Mouse (Mus musculus): ENCODE data around the gene Pla1a. TPM values are rescaled to one million over a fixed set of nuclear protein-coding genes. Genes with fewer than 3 reads are reported as not detected.
A peak's percentile ranks its signal among the peaks of the same experiment; 100 is the strongest.

Gene Pla1a
- polyA plus RNA-seq, 1 experiment from 2014 or later = 0.81 TPM

DNA sequence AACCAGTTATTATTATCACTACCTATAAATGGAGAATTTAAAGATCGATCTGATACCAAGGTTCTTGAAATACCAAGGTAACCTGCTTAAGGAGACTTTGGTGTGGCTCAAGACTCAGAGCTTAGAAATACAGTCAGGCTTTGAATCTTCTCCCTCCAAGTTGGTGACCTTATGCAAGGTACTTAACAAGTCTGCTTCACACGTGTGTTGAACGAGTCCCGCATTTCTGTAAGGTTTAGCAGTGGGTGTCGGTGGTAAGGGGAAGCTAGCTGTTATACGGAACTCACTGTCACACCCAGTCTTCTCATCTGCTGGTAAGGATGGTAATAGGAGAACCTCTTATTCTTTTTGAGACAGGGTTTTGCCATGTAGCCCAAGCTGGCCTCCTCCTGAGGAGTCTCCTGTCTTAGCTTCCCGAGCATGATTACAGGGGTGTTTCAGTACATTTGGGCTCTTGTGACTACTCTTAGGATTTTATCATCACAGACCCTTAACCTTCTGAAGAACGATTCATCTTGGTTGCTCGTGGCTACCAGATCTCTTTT, 84.7 kb downstream of the Pla1a start:
- no peak overlapping the region for H3K27ac ChIP-seq (ENCODE audit: low read depth)
- no peak overlapping the region for H3K9ac ChIP-seq (ENCODE audit: low read length)
- peaks cover 14% of the 10 kb centered on the region for H3K4me1 ChIP-seq (replicated peaks; ENCODE audit: control insufficient read depth, insufficient read depth, low read length)
- no peak for DNase-seq (ENCODE audit: low spot score)
- peaks cover 39% of the 10 kb centered on the region for H3K36me3 ChIP-seq (ENCODE audit: control insufficient read depth, insufficient read depth, low read length)
- peak overlapping the region; percentile 74; the same call in 1 of the 2 replicates for H3K4me2 ChIP-seq (ENCODE audit: low read length)
- no peak overlapping the region for H3K4me3 ChIP-seq (ENCODE audit: low read depth, low read length)
- H3K27me3 ChIP-seq (replicated peaks; ENCODE audit: control insufficient read depth, insufficient read depth, low read length) = no peaks in the 10 kb centered on the region
- no peaks in the 10 kb centered on the region for H3K9me3 ChIP-seq (ENCODE audit: control insufficient read depth, low read length)
- WGBS = 85% methylated on average over 9 of the region's 9 CpGs
- no peak for ATAC-seq (replicated peaks; ENCODE audit: low FRiP score, low TSS enrichment, low read depth)

DNA sequence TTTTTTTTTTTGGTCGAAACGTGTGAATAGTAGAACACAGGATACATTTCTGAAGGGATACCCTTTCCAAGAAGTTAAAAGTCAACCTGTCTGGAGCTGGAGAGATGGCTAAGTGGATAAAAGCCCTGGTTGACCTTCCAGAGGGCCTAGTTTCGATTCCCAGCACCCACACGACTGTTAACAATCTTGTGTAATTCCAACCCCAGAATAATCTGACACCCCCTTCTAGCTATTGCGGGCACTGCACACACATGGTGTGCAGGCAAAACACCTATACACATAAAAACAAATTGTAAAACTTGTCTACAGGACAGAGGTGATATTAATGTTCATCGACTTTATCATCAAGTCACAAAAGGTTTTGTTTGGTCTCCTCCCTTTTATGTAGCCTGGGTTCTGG, 85.4 kb downstream of the Pla1a start:
- no peak overlapping the region for H3K27ac ChIP-seq (ENCODE audit: low read depth)
- 63% methylated on average over 6 of the region's 6 CpGs for WGBS
- no peak for ATAC-seq (replicated peaks; ENCODE audit: low FRiP score, low TSS enrichment, low read depth)
- no peak for DNase-seq (ENCODE audit: low spot score)
- H3K9ac ChIP-seq (ENCODE audit: low read length) = peak overlapping the region; percentile 78
- H3K36me3 ChIP-seq (ENCODE audit: control insufficient read depth, insufficient read depth, low read length) = peaks cover 36% of the 10 kb centered on the region
- H3K4me2 ChIP-seq (ENCODE audit: low read length) = peak overlapping the region; percentile 74
- no peaks in the 10 kb centered on the region for H3K27me3 ChIP-seq (replicated peaks; ENCODE audit: control insufficient read depth, insufficient read depth, low read length)
- H3K9me3 ChIP-seq (ENCODE audit: control insufficient read depth, low read length) = no peaks in the 10 kb centered on the region
- peaks cover 14% of the 10 kb centered on the region for H3K4me1 ChIP-seq (replicated peaks; ENCODE audit: control insufficient read depth, insufficient read depth, low read length)
- peak overlapping the region; percentile 85 for H3K4me3 ChIP-seq (ENCODE audit: low read depth, low read length)

- Histone ChIP-seq H3K36me3 (ENCODE audit: control insufficient read depth, insufficient read depth, low read length) (peaks cover 27% of the 10 kb centered on the region), H3K27ac (ENCODE audit: low read depth) (peak within 1 kb of the TSS; percentile 87), H3K4me1 (replicated peaks; ENCODE audit: control insufficient read depth, insufficient read depth, low read length) (peaks cover 14% of the 10 kb centered on the region), H3K9ac (ENCODE audit: low read length) (peak within 1 kb of the TSS; percentile 78), H3K27me3 (replicated peaks; ENCODE audit: control insufficient read depth, insufficient read depth, low read length) (no peaks in the 10 kb centered on the region), H3K4me3 (ENCODE audit: low read depth, low read length) (peak within 1 kb of the TSS; percentile 85), H3K9me3 (ENCODE audit: control insufficient read depth, low read length) (no peaks in the 10 kb centered on the region), H3K4me2 (ENCODE audit: low read length) (peak within 1 kb of the TSS; percentile 74)
- peak; percentile 92 for ATAC-seq (replicated peaks; ENCODE audit: low FRiP score, low TSS enrichment, low read depth)
- peak; percentile 87 for DNase-seq (ENCODE audit: low spot score)
- 2% methylated on average over 35 of the region's 35 CpGs for WGBS
Observed at GRCm38 (mm10) chr16:38346529-38347325, 86.2 kb downstream of the Pla1a start, which contains the start of the genes Cox17 and Gm21987. Gene Cox17, plus strand, starts transcription at chr16:38346991. Gene Gm21987, plus strand, starts transcription at chr16:38347040.

Other genes with a start within 250 kb of the Pla1a start
- 4.7 and 6.7 TPM in 2 replicates for gene Nr1i2, start 138.3 kb downstream of the Pla1a start, polyA plus RNA-seq (2014; fragmentation: Nextera tagmentation; extraction: Ambion mirVana)
- 0.08 TPM in 1 of 2 replicates, not detected in the other for gene Maats1, start 91.0 kb downstream of the Pla1a start, polyA plus RNA-seq (2014; fragmentation: Nextera tagmentation; extraction: Ambion mirVana)
- 176 and 187 TPM in 2 replicates for gene Cox17, start 86.2 kb downstream of the Pla1a start, polyA plus RNA-seq (2014; fragmentation: Nextera tagmentation; extraction: Ambion mirVana)
- 0.68 TPM in 1 of 2 replicates, not detected in the other for gene Gm21987, start 86.1 kb downstream of the Pla1a start, polyA plus RNA-seq (2014; fragmentation: Nextera tagmentation; extraction: Ambion mirVana)
- 16.8 and 19.6 TPM in 2 replicates for gene Popdc2, start 70.9 kb downstream of the Pla1a start, polyA plus RNA-seq (2014; fragmentation: Nextera tagmentation; extraction: Ambion mirVana)
- 86.6 and 90.8 TPM in 2 replicates for gene Adprh, start 19.6 kb upstream of the Pla1a start, polyA plus RNA-seq (2014; fragmentation: Nextera tagmentation; extraction: Ambion mirVana)
- 0.27 and 0.31 TPM in 2 replicates for gene Cd80, start 22.4 kb upstream of the Pla1a start, polyA plus RNA-seq (2014; fragmentation: Nextera tagmentation; extraction: Ambion mirVana)
- gene Timmdc1, start 89.5 kb upstream of the Pla1a start, polyA plus RNA-seq (2014; fragmentation: Nextera tagmentation; extraction: Ambion mirVana) = 22.3 and 22.8 TPM in 2 replicates
- gene Poglut1, start 117.1 kb upstream of the Pla1a start, polyA plus RNA-seq (2014; fragmentation: Nextera tagmentation; extraction: Ambion mirVana) = 43.7 and 52.3 TPM in 2 replicates
- gene Tmem39a, start 125.6 kb upstream of the Pla1a start, polyA plus RNA-seq (2014; fragmentation: Nextera tagmentation; extraction: Ambion mirVana) = 97.9 and 117 TPM in 2 replicates

All from intestine, embryonic 14.5 days (tissue).